Mouse (Mus musculus): ENCODE results near the gene Hist1h2be.

GRCm38 (mm10) chr13:23604452-23604851 lies 16.5 kb downstream of the Hist1h2be start:
- TF ChIP-seq CTCF (IDR thresholded peaks at IDR 0.05; ENCODE audit: extremely low read depth, insufficient read depth, insufficient read length, insufficient replicate concordance) = no peak
- TF ChIP-seq POLR2A (IDR thresholded peaks at IDR 0.05; ENCODE audit: low read depth, low read length) = no peak

All from spleen, adult 2 months (tissue).